Mouse (Mus musculus) T-helper 17 cell (primary cell): Measurements from ENCODE around the gene Trappc1.
"Not testable (repeated sequence)": the region's sequence is repeated elsewhere in the genome, so short reads cannot be mapped to it uniquely, and the experiment has no call there.

Source experiments
- in situ Hi-C, 2 experiments: fragments of 300-600 bp; cut with MboI, MseI; formaldehyde crosslinking; loops; 1 replicate in 1 of 2; 2 replicates in 1 of 2; pipeline ENCODE4 v1.15.1; 2025; ENCODE audit warnings: high pct_unique_total_duplicates in 2 of 2

Trappc1 gene

GRCm38 (mm10) chr11:69323667-69324111 lies at the start of gene Trappc1, which contains the start of gene Cntrob:
Trappc1 (plus strand) TSS chr11:69323980.
Cntrob (minus strand) TSS chr11:69323775.
- in situ Hi-C loops, result no loop called here

DNA sequence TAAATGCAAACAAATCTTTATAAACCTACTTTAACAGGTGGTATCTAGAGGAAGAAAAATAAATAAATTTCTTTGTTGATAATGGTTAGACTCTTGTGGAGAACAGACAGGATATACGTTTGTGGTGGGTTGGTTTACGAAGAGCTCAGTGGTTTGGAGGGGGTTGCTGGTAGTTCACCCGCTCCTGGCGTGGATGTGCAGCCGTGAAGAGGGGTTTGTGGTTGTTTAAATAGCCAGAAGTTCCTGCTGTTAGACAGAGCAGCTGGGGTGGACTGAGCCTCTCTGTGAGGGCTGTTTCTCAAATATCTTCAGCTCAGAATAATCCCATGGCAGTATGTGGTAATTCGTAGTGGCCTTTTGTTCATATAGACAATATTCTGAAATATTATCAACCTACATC lies 48.1 kb upstream of the Trappc1 start:
- in situ Hi-C loops, result loop anchor here in 1 of 2 experiments (5.0 kb wide), 1 partner anchor 37 kb away; no protein-coding TSS in a partner anchor

- in situ Hi-C loops, result loop anchor here in 1 of 2 experiments (5.0 kb wide), 1 partner anchor 36 kb away; no protein-coding TSS in a partner anchor
Observed at GRCm38 (mm10) chr11:69276081-69276480, 47.7 kb upstream of the Trappc1 start.

DNA sequence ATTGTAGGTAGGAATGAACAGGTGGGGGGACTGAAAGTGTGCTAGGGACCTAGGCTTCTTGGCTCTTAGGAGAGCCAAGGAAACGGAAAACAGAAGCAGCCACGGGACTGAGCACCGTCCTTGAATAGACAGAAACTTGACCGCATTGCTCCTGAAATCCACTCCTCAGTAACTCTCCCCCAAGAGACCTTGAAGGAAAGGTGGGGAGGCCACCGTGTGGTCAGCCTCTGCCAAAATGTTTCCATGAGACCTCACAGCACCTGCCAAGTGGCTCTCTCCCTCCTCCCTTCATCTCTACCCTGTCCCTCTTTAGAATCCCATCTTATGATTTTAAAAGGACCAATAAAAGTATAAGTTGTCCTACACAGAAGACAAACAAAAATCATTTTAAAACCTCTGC lies 46.5 kb upstream of the Trappc1 start:
- in situ Hi-C loops, result loop anchor here in 1 of 2 experiments (5.0 kb wide), 1 partner anchor 35 kb away; no protein-coding TSS in a partner anchor

DNA sequence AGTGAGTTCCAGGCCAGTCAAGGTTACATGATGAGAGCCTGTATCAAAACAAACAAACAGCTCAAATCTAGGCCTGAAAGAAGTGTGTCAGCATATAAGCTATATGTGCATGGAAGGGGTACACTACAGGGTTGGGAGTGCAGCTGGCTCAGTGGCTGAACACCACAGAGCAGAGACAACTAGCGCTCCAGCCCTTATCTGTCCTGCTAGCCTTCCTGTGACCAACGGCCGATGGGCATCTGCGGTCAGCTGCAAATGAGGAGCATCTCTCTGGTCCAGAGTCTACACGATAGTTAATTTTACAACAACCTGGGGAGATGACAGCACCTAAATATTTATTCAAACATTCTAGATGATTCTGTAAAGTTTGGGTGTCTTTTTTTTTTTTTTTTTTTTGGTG lies 32.7 kb upstream of the Trappc1 start:
- in situ Hi-C loops, result no loop called here

DNA sequence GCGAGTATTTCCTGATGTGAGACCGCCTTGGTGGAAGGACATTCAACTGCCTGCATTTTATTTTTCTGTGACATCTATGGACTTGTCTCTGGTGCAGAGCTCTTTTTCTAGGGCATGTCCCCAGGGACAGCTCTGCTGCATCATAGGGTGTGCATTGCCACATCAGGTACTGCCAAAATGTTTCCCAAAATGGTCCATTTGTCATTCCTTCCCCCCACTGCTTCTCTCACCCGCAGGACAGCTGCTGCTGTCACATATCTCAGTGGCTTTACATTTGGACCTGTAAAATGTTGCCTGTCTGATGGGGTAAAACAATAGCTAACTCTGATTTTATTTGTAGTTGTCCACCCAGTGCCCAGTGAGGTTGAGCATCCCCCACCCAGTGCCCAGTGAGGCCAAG lies 28.5 kb upstream of the Trappc1 start:
- in situ Hi-C loops, result no loop called here

GRCm38 (mm10) chr11:69297799-69298198 lies 26.0 kb upstream of the Trappc1 start:
- in situ Hi-C loops, result no loop called here

DNA sequence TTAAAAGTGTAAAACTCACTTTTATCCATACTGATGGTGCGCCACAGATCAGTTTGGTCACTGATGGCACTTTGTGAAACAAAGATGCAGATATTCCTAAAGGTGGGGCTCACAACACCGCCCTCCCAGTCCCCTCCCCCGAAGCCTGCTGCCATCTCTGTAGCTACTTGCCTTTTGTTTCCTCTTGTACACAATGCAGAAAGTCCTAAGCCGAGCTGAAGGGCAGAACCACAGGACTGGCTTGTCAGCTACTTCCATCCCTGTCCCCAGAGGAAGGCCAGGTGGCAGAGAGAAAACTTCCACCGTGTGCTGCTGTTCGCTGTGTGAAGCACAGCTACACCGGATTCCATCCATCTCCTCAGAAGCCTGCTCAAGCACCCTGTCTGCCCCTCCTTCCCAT lies 25.5 kb upstream of the Trappc1 start:
- in situ Hi-C loops, result no loop called here

DNA sequence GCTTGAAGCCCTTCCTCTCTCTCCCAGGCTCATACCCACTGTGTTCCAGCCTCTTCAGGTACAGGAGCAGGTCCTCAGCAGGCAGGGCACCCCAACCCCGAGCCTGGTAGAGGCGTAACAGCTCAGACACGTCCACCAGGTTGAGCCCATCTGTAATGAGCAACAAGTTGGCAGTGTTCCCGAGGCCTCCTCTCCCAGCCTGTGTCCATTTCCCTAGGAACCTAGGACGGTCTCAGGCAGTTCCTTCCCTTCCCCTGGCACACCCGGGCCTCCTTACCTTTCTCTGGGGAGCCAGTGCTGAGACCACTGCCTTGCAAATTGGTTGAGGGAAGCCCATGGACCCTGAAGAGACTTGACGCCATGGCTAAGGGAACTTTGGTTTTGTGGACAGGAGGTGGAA lies 21.0 kb upstream of the Trappc1 start:
- in situ Hi-C loops, result no loop called here

DNA sequence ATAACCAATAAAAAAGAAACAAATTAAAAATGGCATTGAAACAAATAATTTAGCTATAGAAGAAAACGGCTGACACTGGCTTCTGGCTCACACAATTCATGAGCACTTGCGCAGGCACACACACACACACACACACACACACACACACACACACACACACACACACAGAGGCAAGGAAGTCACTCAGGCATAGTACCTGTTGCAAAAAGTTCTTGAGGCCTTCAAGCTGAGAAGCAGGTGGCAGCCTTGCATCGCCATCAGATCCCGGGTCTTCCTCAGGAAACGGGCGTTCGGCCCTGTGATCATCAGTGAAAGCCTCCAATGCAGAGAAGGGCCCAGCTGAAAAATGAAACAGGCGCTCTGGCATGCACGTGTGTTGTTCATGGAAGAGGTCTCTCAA lies 18.5 kb upstream of the Trappc1 start:
- in situ Hi-C loops, result loop anchor here in 1 of 2 experiments (5.0 kb wide), 1 partner anchor 147 kb away; no protein-coding TSS in a partner anchor

DNA sequence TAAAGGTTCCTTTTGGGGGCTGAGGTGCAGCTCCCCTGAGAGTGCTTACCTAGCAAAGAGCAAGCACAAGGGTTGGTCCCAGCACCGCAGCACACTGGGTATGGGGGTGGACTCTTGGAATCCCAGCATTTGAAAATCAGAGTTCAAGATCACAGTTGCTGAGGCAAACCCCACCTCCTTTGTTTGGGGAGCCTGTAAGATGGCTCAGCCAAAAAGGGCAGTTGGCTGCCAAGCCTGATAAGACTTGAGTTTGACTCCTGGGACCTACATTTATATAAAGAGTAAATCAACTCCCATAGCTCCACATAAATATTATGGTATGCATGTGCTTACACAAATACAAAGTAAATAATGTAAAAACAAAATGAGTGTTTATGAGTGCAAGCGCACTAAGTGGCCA lies 17.7 kb upstream of the Trappc1 start:
- in situ Hi-C loops, result loop anchor here in 1 of 2 experiments (5.0 kb wide), 1 partner anchor 146 kb away; no protein-coding TSS in a partner anchor

- in situ Hi-C loops, result loop anchor here in 1 of 2 experiments (5.0 kb wide), 1 partner anchor 34 kb away; no protein-coding TSS in a partner anchor
Observed at GRCm38 (mm10) chr11:69311266-69311665, 12.5 kb upstream of the Trappc1 start.

GRCm38 (mm10) chr11:69316361-69316760 lies 7.4 kb upstream of the Trappc1 start:
- in situ Hi-C loops, result no loop called here

GRCm38 (mm10) chr11:69318000-69318399 lies 5.8 kb upstream of the Trappc1 start:
- in situ Hi-C loops, result not testable (repeated sequence)

DNA sequence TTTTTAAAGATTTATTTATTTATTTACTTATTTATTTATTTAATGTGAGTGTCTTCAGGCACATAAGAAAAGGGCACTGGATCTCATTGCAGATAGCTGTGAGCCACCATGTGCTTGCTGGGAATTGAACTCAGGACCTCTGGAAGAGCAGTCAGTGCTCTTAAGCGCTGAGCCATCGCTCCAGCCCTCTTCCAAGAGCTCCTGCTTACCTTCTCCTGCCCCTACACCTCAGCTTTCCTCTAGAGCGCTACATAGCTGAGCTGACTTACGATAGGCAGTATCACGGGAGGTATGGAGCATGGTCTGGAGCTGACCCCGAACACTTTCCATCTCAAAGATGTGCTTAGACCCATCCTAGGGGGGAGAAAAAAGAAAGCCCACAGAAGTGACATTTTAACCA lies 2.2 kb upstream of the Trappc1 start:
- in situ Hi-C loops, result no loop called here

- in situ Hi-C loops, result no loop called here
Observed at GRCm38 (mm10) chr11:69322010-69322409, 1.8 kb upstream of the Trappc1 start.

DNA sequence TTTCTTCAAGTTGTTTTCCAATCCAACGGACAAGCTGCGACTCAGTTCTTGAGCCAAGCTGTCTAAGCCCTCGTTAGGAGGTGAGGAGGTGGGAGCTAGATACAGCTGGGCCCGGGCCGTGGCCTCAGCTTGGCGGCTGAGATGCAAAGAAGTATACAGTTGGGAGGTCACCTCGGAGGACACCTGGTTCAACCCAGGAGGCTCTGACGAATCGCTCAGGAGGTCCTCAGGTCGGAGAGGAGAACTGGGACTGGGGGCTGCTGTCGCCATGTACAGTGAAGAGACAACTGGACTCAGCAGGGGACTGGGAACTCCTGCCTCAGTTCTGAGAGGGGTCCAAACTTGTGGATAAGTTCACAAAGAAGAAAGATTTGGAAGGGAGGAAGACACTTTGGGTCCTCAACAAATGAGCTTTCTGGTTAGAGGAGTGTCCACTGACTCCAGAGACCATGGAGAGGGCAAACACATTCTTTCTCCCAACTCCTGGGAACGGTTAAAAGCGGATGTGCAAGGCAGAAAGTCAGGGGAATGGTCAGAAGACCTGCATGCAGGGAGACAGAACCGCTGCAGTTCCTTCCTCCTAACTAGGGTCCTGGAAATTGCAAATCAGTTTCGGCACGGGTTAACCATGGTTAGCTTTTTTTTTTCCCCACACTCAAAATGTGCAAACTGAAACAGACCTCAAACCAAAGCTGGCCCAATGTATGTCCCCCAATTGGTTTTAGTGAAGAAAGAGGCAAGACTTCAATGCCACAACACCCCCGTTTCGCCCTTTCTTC lies 898 bp upstream of the Trappc1 start:
- in situ Hi-C loops, result no loop called here

DNA sequence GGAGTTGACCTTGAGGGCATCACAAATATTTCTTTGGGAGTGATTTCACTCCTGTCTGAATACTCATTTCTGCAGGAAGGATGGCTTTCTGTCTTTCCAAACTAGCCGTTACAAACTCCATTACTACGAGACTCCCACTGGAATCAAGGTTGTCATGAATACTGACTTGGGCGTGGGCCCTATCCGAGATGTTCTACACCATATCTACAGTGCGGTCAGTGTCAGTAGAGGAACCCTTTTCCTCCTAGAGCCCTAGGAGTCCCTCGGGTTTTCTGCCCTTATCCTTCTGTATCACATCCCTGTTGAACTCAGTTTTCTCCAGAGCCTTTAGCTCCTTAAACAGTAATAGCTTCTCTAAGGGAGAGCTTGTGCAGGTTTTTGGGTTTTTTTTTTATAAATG lies 969 bp downstream of the Trappc1 start:
- in situ Hi-C loops, result no loop called here

- in situ Hi-C loops, result no loop called here
Observed at GRCm38 (mm10) chr11:69325628-69326407, 2.0 kb downstream of the Trappc1 start, which contains the start of gene Kcnab3. Kcnab3 (plus strand) TSS chr11:69326258.

DNA sequence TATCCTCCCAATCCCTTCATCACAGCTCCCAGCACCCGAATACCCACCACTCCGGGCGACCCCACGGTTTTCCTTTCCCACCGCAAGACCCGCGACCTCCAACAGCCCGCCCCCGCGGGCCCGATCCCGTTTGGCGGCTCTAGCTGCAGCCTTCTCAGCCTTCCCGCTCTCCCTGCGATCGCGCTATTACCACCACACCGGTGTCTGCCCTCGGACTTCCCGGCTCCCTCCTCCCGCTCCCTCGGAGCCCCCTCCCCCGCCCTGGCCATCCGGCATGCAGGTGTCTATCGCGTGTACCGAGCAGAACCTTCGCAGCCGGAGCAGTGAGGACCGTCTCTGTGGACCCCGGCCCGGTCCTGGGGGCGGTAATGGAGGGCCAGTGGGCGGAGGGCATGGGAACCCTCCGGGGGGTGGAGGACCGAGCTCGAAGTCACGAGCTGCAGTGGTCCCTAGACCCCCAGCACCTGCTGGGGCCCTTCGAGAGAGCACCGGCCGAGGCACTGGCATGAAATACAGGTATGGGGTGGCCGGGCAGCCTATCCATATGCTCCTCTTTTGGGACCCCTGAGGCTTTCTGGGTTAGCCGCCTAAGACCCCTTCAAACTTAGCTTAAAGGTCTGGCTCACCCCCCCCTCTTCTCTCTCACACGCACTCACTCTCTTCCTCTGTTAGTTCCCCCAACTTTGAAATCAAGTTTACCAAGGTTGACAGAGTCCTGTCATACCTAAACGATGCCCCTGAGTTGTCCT lies 2.8 kb downstream of the Trappc1 start:
- in situ Hi-C loops, result no loop called here

DNA sequence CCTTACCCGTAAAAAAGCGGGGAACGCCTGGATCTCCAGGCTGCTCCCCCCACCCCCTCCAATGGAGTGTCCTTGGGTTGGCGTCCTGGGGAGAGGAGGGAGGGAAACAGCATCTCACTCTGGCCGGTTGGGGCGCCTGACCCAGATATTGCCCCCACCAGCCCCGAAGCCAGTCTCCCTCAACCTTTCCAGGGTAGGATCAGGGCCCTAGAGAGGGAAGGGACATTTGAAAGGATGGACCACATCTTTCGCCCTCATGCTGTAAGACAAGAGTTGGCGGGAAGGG lies 3.3 kb downstream of the Trappc1 start:
- in situ Hi-C loops, result no loop called here

DNA sequence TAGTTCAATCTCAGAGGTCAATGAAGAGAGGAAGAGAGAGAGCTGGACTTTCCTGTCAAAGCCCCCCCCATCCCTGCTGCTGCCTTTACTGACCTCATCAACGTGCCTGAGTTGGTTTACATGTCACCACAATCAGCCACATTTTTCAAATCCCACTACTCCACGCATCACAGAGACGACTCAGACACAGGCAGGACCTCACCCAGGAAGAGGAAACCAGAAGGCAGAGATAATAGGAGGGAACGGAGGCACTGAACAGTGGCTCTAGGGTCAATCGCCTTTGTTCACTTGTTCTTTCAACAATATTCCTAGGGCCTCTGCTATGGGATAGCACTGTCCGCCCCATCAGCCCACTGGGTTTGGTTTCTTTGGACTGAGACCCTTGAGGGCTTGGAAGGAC lies 3.9 kb downstream of the Trappc1 start:
- in situ Hi-C loops, result no loop called here
